Mouse (Mus musculus) brain, embryonic 14.5 days (tissue): Measurements from ENCODE around the gene Nr0b1. TPM values are rescaled to one million over a fixed set of nuclear protein-coding genes. Genes with fewer than 3 reads are reported as not detected.

Experiments
- DNase-seq: peaks from one replicate; pipeline ENCODE4 v3.0.0-alpha.2; 2011; ENCODE audit warnings: low read depth
- CTCF ChIP-seq: fragments of 200-500 bp; IDR thresholded peaks from 2 replicates; pipeline ENCODE4 v1.5.1; 2012; ENCODE audit warnings: inconsistent platforms, mild to moderate bottlenecking, moderate library complexity, borderline replicate concordance; ENCODE audit not compliant: insufficient read depth, insufficient read length; ENCODE audit errors: extremely low read depth
- POLR2A ChIP-seq: fragments of 200-500 bp; IDR thresholded peaks from 2 replicates; pipeline ENCODE4 v1.6.1; 2012; ENCODE audit warnings: mild to moderate bottlenecking, inconsistent platforms, borderline replicate concordance; ENCODE audit not compliant: poor library complexity, insufficient read depth, insufficient read length, severe bottlenecking; ENCODE audit errors: extremely low read depth
- polyA plus RNA-seq: library from polyadenylated mRNA; depleted of rRNA; stranded (reverse); fragments of >200 nt; gene quantifications from 2 replicates; pipeline ENCODE4 v1.2.3, GENCODE M21; 2012; rRNA removed

Nr0b1 gene
- polyA plus RNA-seq = 0.66 and 1.3 TPM in 2 replicates

DNA sequence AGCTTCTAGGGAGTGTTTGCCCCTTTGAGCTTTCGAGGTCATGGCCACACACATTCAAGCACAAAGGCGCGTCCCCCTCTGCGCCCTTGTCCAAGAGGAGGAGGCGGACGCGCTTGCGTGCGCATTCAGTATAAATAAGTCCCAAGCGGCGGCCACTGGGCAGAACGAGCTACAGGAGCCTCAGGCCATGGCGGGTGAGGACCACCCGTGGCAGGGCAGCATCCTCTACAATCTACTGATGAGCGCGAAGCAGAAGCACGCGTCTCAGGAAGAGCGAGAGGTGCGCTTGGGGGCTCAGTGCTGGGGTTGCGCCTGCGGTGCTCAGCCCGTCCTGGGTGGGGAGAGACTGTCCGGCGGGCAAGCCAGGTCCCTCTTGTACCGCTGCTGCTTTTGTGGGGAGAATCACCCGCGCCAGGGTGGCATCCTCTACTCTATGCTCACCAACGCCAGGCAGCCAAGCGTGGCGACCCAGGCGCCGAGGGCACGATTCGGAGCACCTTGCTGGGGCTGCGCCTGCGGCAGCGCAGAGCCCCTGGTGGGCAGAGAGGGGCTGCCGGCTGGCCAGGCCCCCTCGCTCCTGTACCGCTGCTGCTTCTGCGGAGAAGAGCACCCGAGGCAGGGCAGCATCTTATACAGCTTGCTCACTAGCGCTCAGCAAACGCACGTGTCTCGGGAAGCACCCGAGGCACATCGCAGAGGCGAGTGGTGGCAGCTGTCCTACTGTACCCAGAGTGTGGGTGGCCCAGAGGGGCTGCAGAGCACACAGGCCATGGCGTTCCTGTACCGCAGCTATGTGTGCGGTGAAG, at the start of gene Nr0b1:
Gene Nr0b1 (plus strand): TSS at position 151 of the 806 bp plus-strand sequence.
- TF ChIP-seq POLR2A (no peak), CTCF (no peak)
- DNase-seq = peak; percentile 36

DNA sequence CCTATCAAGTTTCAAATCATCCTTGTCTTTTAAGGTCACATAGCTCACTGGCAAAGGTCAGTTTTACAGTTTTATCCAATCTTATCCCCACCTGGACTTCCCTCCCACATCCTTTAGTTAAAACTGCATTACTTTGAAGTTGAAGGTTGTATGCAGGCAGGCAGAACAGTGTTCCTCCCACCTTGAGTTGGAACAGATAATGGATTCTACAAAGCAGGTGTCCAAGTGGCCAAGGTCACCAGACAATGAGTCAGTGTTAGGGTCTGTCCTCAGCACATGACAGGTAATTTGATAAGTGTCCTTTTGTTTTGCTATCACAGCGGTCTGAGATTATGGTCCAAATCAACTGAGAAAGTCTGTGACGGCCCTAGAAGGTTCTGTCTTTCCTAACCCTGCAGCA, 4.3 kb upstream of the Nr0b1 start:
- DNase-seq = no peak
- TF ChIP-seq POLR2A (no peak), CTCF (no peak)

DNA sequence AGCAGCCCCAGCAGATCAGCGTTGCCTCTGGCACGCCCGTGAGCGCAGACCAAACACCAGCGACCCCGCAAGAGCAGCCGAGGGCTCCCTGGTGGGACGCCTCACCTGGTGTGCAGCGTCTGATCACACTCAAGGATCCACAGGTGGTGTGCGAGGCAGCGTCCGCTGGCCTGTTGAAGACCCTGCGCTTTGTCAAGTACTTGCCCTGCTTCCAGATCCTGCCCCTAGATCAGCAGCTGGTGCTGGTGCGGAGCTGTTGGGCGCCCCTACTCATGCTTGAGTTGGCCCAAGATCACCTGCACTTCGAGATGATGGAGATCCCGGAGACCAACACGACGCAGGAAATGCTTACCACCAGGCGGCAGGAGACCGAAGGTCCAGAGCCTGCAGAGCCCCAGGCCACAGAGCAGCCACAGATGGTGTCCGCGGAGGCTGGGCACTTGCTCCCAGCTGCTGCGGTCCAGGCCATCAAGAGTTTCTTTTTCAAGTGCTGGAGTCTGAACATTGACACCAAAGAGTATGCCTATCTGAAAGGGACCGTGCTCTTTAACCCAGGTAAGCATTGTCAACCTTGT, 943 bp downstream of the Nr0b1 start:
- DNase-seq = peak; percentile 11
- TF ChIP-seq CTCF (0 out of 2 replicates have a peak, but pooled peaks have one; percentile 5), POLR2A (no peak)

DNA sequence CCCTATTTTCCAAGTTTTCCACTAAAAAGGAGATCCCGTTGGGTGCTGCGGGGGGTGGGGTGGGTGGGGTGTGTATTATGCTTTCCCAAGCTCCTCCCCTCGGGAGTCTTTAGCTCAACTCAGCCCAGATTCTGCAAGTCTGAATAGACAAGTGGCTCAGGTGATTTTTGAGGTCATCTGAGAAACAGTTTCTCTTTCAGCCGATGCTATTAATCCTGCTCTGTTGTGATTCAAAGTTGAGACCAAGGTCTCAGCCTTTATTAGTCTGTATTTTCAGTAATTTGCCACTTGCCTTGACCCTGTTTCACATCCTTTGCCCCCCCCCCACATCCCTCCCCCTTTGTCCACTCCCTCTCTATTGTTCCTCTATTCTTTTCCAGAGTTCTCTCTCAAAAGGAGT, 1.8 kb downstream of the Nr0b1 start:
- DNase-seq = no peak
- TF ChIP-seq CTCF (no peak), POLR2A (no peak)

DNA sequence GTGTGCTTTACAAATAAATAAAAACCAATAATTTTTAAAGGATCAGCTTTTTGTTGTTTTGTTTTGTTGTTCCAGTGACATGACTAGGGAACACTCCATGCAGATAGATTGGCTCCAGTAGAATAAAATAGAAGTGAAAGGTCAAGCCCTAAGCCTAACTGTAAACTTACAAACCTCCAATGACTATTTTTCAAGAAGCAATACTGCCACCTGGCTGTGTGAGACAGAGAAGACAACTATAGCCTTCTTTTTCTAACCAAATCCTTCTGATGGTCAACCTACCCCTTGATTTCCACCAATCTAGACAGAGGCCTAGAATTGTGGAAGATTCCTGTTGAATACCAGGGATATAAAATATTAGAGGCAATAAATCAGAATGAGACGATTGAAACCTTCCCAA, 45.7 kb downstream of the Nr0b1 start:
- no peak for DNase-seq
- TF ChIP-seq CTCF (no peak), POLR2A (no peak)

Other genes with a start within 250 kb of the Nr0b1 start
- not detected in 2 replicates for gene Samt3, start 147.6 kb upstream of the Nr0b1 start, polyA plus RNA-seq
- gene Mageb4, start 113.3 kb downstream of the Nr0b1 start, polyA plus RNA-seq = not detected in 2 replicates